ENCODE assay signal across 8 mouse cellular contexts in the genomic region with DNA sequence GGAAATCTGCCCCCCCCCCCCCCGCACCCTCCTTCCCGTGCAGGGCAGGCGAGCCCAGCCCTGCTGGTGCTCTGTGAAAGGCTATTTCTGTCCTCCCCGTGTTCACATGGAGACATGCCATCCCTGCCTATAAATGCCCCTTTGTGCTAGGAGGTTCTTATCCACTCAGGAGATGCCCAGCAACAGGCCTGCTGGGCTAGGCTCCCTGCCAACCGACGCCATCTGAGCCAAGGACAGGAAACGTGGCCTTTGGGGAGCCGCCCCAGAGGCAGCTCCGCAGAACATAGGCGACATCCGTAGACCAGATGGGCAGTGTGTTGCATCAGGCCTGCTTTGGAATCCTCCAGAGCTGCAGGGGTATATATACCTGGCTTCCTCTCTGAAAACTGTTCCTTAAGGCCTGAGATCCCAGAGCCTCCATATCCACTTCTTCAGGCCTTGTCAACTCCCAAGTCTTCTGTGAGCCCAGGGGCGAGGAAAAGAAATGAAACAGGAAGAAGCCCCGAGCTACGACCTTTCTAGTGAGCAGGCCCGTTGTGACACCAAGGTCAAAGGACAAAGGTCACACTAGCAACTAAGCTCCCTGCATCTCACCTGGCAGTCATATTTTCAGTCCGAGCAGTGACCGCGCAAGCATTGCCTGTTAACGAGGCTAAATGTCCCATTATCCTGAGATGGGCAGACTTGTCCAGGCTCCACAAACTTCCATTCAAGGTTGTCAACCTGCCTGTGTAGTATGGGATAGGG. TPM values are rescaled to one million over a fixed set of nuclear protein-coding genes. Genes with fewer than 3 reads are reported as not detected.
A peak's percentile ranks its signal among the peaks of the same experiment; 100 is the strongest.
DNase-seq lines count a peak whose midpoint lies in the region; ATAC-seq lines count a peak whose summit lies in the region.

No protein-coding gene starts in this region.

- H3K4me2 ChIP-seq in midbrain, embryonic 15.5 days = no peak overlapping the region

- H3K9me3 ChIP-seq in midbrain, embryonic 15.5 days = no peaks in the 10 kb centered on the region

- no peak overlapping the region for H3K4me3 ChIP-seq in midbrain, embryonic 15.5 days

- no peaks in the 10 kb centered on the region for H3K36me3 ChIP-seq in midbrain, embryonic 15.5 days (replicated peaks)

- H3K27ac ChIP-seq in midbrain, embryonic 15.5 days = no peak overlapping the region

- H3K4me1 ChIP-seq in midbrain, embryonic 15.5 days = peaks cover 5% of the 10 kb centered on the region

- H3K9ac ChIP-seq in midbrain, embryonic 15.5 days = no peak overlapping the region

- no peaks in the 10 kb centered on the region for H3K27me3 ChIP-seq in midbrain, embryonic 15.5 days (replicated peaks)

- 61% methylated on average over 19 of the region's 19 CpGs for WGBS in midbrain, embryonic 15.5 days

- DNase-seq in 416B (ENCODE audit: low read depth) = peak; percentile 90
- peak; percentile 60 for DNase-seq in brain, embryonic 18.5 days (ENCODE audit: low read depth, low spot score)
- DNase-seq in frontal cortex, postnatal 10 days (ENCODE audit: low spot score in 2 of 2) = peak; percentile 74 to 81
- peak; percentile 91 for DNase-seq in heart, postnatal 4 days
- DNase-seq in left cerebral cortex, adult 18-20 months (ENCODE audit: low spot score in 2 of 2) = peak; percentile 58 to 63
- no peak for DNase-seq in embryo, embryonic 11 days

- peak; percentile 86 for ATAC-seq in midbrain, embryonic 15.5 days (replicated peaks)
- no peak for ATAC-seq in activated CD4-positive, CD25-positive, alpha-beta regulatory T cell, adult 4 months

RNA-seq across cellular contexts. Expression of a gene that starts 8.3 kb away (rescaled TPM):
- 10 to 100 TPM; 51.3 to 53.5 TPM for total RNA-seq in heart, postnatal 4 days (2021)
- total RNA-seq in left cerebral cortex, adult 18-20 months (2021) = 10 to 100 TPM; 19.1 to 20.7 TPM
- 21.2 and 22.8 TPM in 2 replicates for polyA plus RNA-seq in midbrain, embryonic 15.5 days (2015; fragmentation: Nextera tagmentation; extraction: Ambion mirVana)
- polyA plus RNA-seq in activated CD4-positive, CD25-positive, alpha-beta regulatory T cell, adult 4 months (2017; shearing (Covaris generic)) = 10 to 100 TPM; 30.1 to 36.9 TPM

RNA-seq across cellular contexts. Expression of a gene that starts 31.2 kb away (rescaled TPM):
- 10 to 100 TPM; 22.3 to 25.0 TPM for total RNA-seq in heart, postnatal 4 days (2021)
- 100 to 1,000 TPM; 117 to 130 TPM for total RNA-seq in left cerebral cortex, adult 18-20 months (2021)
- polyA plus RNA-seq in midbrain, embryonic 15.5 days (2015; fragmentation: Nextera tagmentation; extraction: Ambion mirVana) = 26.0 and 27.8 TPM in 2 replicates
- not detected for polyA plus RNA-seq in activated CD4-positive, CD25-positive, alpha-beta regulatory T cell, adult 4 months (2017; shearing (Covaris generic))

RNA-seq across cellular contexts. Expression of a gene that starts 36.8 kb away (rescaled TPM):
- 100 to 1,000 TPM; 103 to 108 TPM for total RNA-seq in heart, postnatal 4 days (2021)
- 1 to 10 TPM; 8.0 to 8.8 TPM for total RNA-seq in left cerebral cortex, adult 18-20 months (2021)
- 25.1 and 29.3 TPM in 2 replicates for polyA plus RNA-seq in midbrain, embryonic 15.5 days (2015; fragmentation: Nextera tagmentation; extraction: Ambion mirVana)
- 10 to 100 TPM; 56.9 to 66.6 TPM for polyA plus RNA-seq in activated CD4-positive, CD25-positive, alpha-beta regulatory T cell, adult 4 months (2017; shearing (Covaris generic))

Comparison
In these comparisons a context has a peak if more than half of its experiments do, and no peak if none do; other contexts are left out.
1. RNA of a gene that starts 31.2 kb away (total RNA-seq): 117 to 130 TPM in left cerebral cortex, adult 18-20 months; 22.3 to 25.0 TPM in heart, postnatal 4 days; every median in the first group is over 4 times any median in the second.
2. RNA of a gene that starts 36.8 kb away (total RNA-seq): 103 to 108 TPM in heart, postnatal 4 days; 8.0 to 8.8 TPM in left cerebral cortex, adult 18-20 months; every median in the first group is over 10 times any median in the second.